Mouse (Mus musculus) lung, postnatal 0 days (tissue): ENCODE results near the gene Akap1. TPM values are rescaled to one million over a fixed set of nuclear protein-coding genes. Genes with fewer than 3 reads are reported as not detected.
"Not testable (repeated sequence)": the region's sequence is repeated elsewhere in the genome, so short reads cannot be mapped to it uniquely, and the experiment has no call there.

Experiments
- ATAC-seq: fragments of 200-750 bp; cut with Nextera tagmentation; 2 replicates; pipeline ENCODE4 v1.8.0; 2017; ENCODE audit warnings: moderate library complexity
- DNase-seq: peaks from one replicate; pipeline ENCODE4 v3.0.0-alpha.2; 2016; ENCODE audit warnings: low spot score
- H3K27ac ChIP-seq: fragments of 300-500 bp; sonication (generic); 2 replicates; pipeline ENCODE4 v1.5.1; 2014; ENCODE audit warnings: antibody characterized with exemption, mild to moderate bottlenecking, low read length, mixed read lengths
- H3K27me3 ChIP-seq: fragments of 300-500 bp; sonication (generic); replicated peaks from 2 replicates; pipeline ENCODE4 v1.6.1; 2014; ENCODE audit warnings: low read length, mixed read lengths; ENCODE audit not compliant: insufficient read depth
- H3K36me3 ChIP-seq: fragments of 300-500 bp; sonication (generic); 2 replicates; pipeline ENCODE4 v1.6.1; 2014; ENCODE audit warnings: low read length, mixed read lengths; ENCODE audit not compliant: insufficient read depth
- H3K4me1 ChIP-seq: fragments of 300-500 bp; sonication (generic); 2 replicates; pipeline ENCODE4 v1.6.1; 2014; ENCODE audit warnings: antibody characterized with exemption, low read depth, low read length, mixed read lengths; ENCODE audit not compliant: insufficient read depth
- H3K4me2 ChIP-seq: fragments of 300-500 bp; sonication (generic); replicated peaks from 2 replicates; pipeline ENCODE4 v1.6.1; 2014; ENCODE audit warnings: low read depth, mild to moderate bottlenecking, low read length, moderate library complexity, mixed read lengths
- H3K4me3 ChIP-seq: fragments of 300-500 bp; sonication (generic); 2 replicates; pipeline ENCODE4 v1.5.1; 2014; ENCODE audit warnings: low read depth, low read length
- H3K9ac ChIP-seq: fragments of 300-500 bp; sonication (generic); replicated peaks from 2 replicates; pipeline ENCODE4 v1.6.1; 2014; ENCODE audit warnings: low read depth, mild to moderate bottlenecking
- H3K9me3 ChIP-seq: fragments of 300-500 bp; sonication (generic); 2 replicates; pipeline ENCODE4 v1.6.1; 2016; ENCODE audit warnings: low read length, mixed read lengths
- CTCF ChIP-seq: IDR thresholded peaks from 2 replicates; pipeline ENCODE4 v1.5.1; 2016; ENCODE audit warnings: antibody characterized with exemption, mild to moderate bottlenecking
- EP300 ChIP-seq: IDR thresholded peaks from 2 replicates; pipeline ENCODE4 v1.6.1; 2016; ENCODE audit warnings: antibody characterized with exemption, mild to moderate bottlenecking, control low read depth
- WGBS: fragments of 180-500 bp; shearing (Covaris S2); extraction: QIAGEN DNeasy Blood & Tissue Kit; methylation state at CpG from one replicate; pipeline ENCODE4 v1.1.7; 2014; 5-methylcytosine and 5-hydroxymethylcytosine counted together
- polyA plus RNA-seq: library from polyadenylated mRNA; unstranded; fragments of >200 nt; fragmentation: Nextera tagmentation; extraction: Ambion mirVana; gene quantifications from 2 replicates; pipeline ENCODE4 v1.2.1, GENCODE M21; 2015

Akap1 gene
- polyA plus RNA-seq, 1 experiment from 2014 or later: 13.5 TPM

DNA sequence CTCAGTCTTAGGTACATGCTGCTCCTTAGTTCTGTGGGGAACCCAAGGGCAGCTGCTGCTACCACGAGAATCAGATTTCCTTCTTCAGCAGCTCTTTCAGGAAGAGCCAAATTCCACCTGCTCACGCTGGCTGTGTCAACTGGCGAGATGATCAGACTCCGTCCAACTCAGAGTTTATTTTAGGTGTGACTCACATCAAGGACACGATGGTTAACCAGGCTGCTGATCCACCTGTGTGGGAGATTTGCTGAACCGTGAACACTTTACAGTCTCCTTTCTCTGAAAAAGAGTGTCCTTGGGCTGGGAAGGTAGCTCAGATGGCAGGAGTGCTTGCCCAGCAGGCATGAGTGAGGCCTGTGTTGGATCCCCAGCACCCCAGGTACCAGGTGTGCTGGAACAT, 38.4 kb upstream of the Akap1 start:
- Histone ChIP-seq H3K9ac (no peak overlapping the region), H3K27me3 (no peaks in the 10 kb centered on the region), H3K27ac (no peak overlapping the region), H3K9me3 (no peaks in the 10 kb centered on the region), H3K4me1 (peaks cover 4% of the 10 kb centered on the region), H3K4me3 (no peak overlapping the region), H3K4me2 (no peak overlapping the region), H3K36me3 (no peaks in the 10 kb centered on the region)
- ATAC-seq: no peak
- WGBS: 61% methylated on average over 6 of the region's 6 CpGs
- DNase-seq: no peak
- no peak for TF ChIP-seq EP300
- TF ChIP-seq CTCF: no peak

DNA sequence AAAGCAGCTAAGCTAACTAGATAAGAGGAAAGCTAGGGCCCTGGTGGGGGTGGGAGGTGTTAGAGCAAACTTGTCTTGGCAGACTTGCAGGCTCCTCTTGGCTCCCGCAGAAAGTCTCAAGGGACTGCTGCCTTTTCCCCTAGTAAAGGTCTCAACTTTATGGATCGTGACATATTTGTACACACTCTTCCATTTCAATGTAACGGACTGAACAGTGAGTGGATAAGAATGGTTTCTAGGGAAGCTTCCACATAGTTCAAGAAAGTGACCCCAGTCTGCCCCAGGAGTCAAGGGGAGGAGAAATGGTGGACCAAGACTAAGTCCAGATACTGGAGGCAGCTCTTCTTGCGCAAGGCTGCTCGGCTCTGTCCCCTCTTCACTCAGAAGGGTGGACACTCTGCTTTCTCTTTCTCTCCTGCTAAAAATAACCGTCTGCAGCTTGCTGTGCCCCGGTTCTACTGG, 37.0 kb upstream of the Akap1 start:
- peak; percentile 86 for DNase-seq
- H3K9ac ChIP-seq: no peak overlapping the region
- peaks cover 4% of the 10 kb centered on the region for H3K4me1 ChIP-seq
- H3K27me3 ChIP-seq: no peaks in the 10 kb centered on the region
- no peak overlapping the region for H3K4me3 ChIP-seq
- no peaks in the 10 kb centered on the region for H3K36me3 ChIP-seq
- H3K27ac ChIP-seq: peak overlapping the region; percentile 43; the same call in 1 of the 2 replicates
- no peak overlapping the region for H3K4me2 ChIP-seq
- peak; percentile 89 for ATAC-seq
- TF ChIP-seq CTCF (no peak), EP300 (no peak)
- no peaks in the 10 kb centered on the region for H3K9me3 ChIP-seq
- WGBS: 33% methylated on average over 7 of the region's 7 CpGs

GRCm38 (mm10) chr11:88899561-88899960, 35.2 kb upstream of the Akap1 start:
- no peak overlapping the region for H3K9ac ChIP-seq
- no peak overlapping the region for H3K27ac ChIP-seq
- ATAC-seq: no peak
- H3K36me3 ChIP-seq: no peaks in the 10 kb centered on the region
- WGBS: 82% methylated on average over 6 of the region's 6 CpGs
- DNase-seq: no peak
- TF ChIP-seq CTCF (no peak), EP300 (no peak)
- H3K9me3 ChIP-seq: no peaks in the 10 kb centered on the region
- H3K27me3 ChIP-seq: no peaks in the 10 kb centered on the region
- H3K4me1 ChIP-seq: peaks cover 4% of the 10 kb centered on the region
- H3K4me3 ChIP-seq: no peak overlapping the region
- H3K4me2 ChIP-seq: no peak overlapping the region

- H3K27ac ChIP-seq: no peak overlapping the region
- H3K4me2 ChIP-seq: no peak overlapping the region
- no peak for TF ChIP-seq EP300
- TF ChIP-seq CTCF: no peak
- DNase-seq (no peak), ATAC-seq (no peak)
- peaks cover 4% of the 10 kb centered on the region for H3K4me1 ChIP-seq
- H3K4me3 ChIP-seq: no peak overlapping the region
- 68% methylated on average over 4 of the region's 4 CpGs for WGBS
- no peaks in the 10 kb centered on the region for H3K27me3 ChIP-seq
- no peaks in the 10 kb centered on the region for H3K9me3 ChIP-seq
- no peaks in the 10 kb centered on the region for H3K36me3 ChIP-seq
- no peak overlapping the region for H3K9ac ChIP-seq
Observed at GRCm38 (mm10) chr11:88898380-88898763, 34.0 kb upstream of the Akap1 start.

DNA sequence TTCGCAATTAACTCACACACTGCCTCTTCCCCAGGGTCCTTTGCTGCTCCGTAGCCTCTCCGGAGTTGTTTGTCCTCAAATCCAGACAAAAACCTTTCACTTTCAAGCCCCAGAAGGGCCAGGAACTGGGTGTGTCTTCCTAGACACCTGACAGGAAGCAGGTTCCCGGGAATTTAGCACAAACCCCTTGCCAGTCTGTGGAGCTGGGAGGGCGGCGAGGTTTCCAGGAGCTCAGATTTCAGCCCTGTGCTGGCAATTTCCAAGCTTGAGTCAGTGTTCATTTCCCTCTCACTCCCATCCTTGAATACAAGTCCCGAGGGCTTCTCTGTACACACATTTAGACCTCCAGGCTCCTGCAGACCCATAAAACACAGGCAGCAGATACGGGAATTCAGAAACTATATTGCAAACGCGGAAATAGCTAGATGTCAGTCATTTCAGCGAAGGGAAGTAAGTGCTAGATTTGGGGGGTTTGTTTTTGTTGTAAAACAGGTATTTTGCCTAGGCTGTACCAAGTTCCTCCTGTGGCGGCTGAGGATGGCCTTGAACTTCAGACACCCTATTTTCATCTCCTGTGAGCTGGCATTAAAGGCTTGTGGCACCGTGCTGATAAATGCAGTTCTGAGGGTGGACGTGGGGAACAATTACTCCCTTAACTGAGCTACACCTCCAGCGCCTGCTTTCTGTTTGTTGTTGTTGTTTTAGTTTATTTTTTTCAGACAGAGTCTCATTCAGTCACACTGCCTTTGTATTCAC, 33.4 kb upstream of the Akap1 start:
- TF ChIP-seq EP300 (no peak), CTCF (no peak)
- DNase-seq: peak; percentile 65
- 41% methylated on average over 15 of the region's 15 CpGs for WGBS

GRCm38 (mm10) chr11:88895800-88896232, 31.4 kb upstream of the Akap1 start:
- not testable (repeated sequence) for ATAC-seq, H3K9me3 ChIP-seq, H3K27me3 ChIP-seq, H3K9ac ChIP-seq, DNase-seq, H3K4me1 ChIP-seq, H3K36me3 ChIP-seq, H3K27ac ChIP-seq
- 27% methylated on average over 20 of the region's 39 CpGs for WGBS
- H3K4me2 ChIP-seq: peak overlapping the region; percentile 19; the same call in 1 of the 2 replicates
- H3K4me3 ChIP-seq: peak overlapping the region; percentile 19; the same call in 1 of the 2 replicates

More for the DNA sequence above, 33.4 kb upstream of the Akap1 start:
- H3K27ac ChIP-seq: 0 out of 2 replicates have a peak overlapping the region, but pooled peaks have one; percentile 26
- no peak for ATAC-seq
- H3K36me3 ChIP-seq: no peaks in the 10 kb centered on the region
- H3K9ac ChIP-seq: no peak overlapping the region
- no peaks in the 10 kb centered on the region for H3K27me3 ChIP-seq
- no peaks in the 10 kb centered on the region for H3K9me3 ChIP-seq
- peak overlapping the region; percentile 33 for H3K4me2 ChIP-seq
- peak overlapping the region; percentile 20; the same call in 1 of the 2 replicates for H3K4me3 ChIP-seq
- peaks cover 4% of the 10 kb centered on the region for H3K4me1 ChIP-seq

DNA sequence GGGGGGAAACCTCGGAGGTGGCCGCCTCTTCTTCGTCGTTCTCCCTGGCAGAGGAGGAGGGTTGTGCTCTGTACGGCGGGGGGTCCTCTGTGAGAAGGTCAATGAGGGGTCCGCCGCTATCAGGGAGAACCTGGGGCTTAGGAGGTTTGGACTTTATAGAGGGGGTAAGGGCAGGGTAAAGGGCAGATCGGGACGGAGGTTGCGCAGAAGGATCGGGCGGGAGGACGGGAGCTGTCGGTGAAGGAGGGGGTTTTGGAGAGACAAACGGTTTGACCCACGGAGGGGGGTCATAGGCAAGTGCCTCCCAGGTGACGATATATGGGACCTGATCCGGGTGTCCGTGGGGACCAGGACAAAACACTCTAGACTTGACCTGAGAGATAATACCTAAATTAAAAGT, 30.8 kb upstream of the Akap1 start:
- H3K27ac ChIP-seq, H3K9ac ChIP-seq, H3K36me3 ChIP-seq, ATAC-seq, H3K27me3 ChIP-seq, H3K4me1 ChIP-seq, H3K9me3 ChIP-seq, DNase-seq: not testable (repeated sequence)
- WGBS: 62% methylated on average over 16 of the region's 20 CpGs
- Histone ChIP-seq H3K4me3 (peak overlapping the region; percentile 19; the same call in 1 of the 2 replicates), H3K4me2 (0 out of 2 replicates have a peak overlapping the region, but pooled peaks have one; percentile 19)

DNA sequence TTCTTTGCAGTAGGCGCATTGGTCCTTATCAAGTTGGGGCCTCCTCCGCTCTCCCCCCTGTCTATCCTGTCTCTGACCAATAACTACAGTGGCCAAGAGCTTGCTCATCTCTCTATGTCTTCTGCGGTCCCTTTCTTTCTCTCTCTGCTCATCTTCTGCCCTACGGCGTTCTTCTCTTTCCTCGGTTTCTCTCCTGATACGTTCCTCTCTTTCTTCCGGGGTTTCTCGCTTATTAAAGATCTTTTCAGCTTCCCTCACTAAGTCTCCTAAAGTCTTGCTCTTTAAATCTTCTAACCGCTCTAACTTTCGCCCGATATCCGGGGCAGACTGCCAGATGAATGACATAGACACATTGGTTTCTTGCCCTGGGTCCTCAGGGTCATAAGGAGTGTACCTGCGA, 29.9 kb upstream of the Akap1 start:
- not testable (repeated sequence) for ATAC-seq, H3K36me3 ChIP-seq, H3K4me3 ChIP-seq, DNase-seq, H3K27me3 ChIP-seq, H3K9me3 ChIP-seq, H3K4me2 ChIP-seq, H3K27ac ChIP-seq, H3K4me1 ChIP-seq, H3K9ac ChIP-seq
- 93% methylated on average over 11 of the region's 14 CpGs for WGBS

GRCm38 (mm10) chr11:88893501-88893900, 29.1 kb upstream of the Akap1 start:
- 83% methylated on average over 2 of the region's 8 CpGs for WGBS
- not testable (repeated sequence) for H3K36me3 ChIP-seq, H3K9ac ChIP-seq, H3K4me2 ChIP-seq, H3K9me3 ChIP-seq, DNase-seq, H3K27me3 ChIP-seq, H3K4me1 ChIP-seq, H3K27ac ChIP-seq, H3K4me3 ChIP-seq, ATAC-seq
